Mouse (Mus musculus) embryonic fibroblast, embryonic 13.5 days (primary cell): ENCODE results near the gene Atpif1.

ENCODE experiments used
- CTCF ChIP-seq: IDR thresholded peaks from 2 replicates; pipeline ENCODE4 v1.5.1; 2011; ENCODE audit warnings: mild to moderate bottlenecking, control low read depth, low read length, moderate library complexity, borderline replicate concordance; ENCODE audit not compliant: insufficient read depth
- POLR2A ChIP-seq: IDR thresholded peaks from 2 replicates; pipeline ENCODE4 v1.6.1; 2011; ENCODE audit warnings: low read depth, mild to moderate bottlenecking, control low read depth, low read length, moderate library complexity

GRCm38 (mm10) chr4:132524321-132524741 lies 9.1 kb downstream of the Atpif1 start:
- no peak for TF ChIP-seq CTCF
- TF ChIP-seq POLR2A = no peak
